Mouse (Mus musculus) left cerebral cortex, postnatal 10 days (tissue): ENCODE data around the gene Ubash3a. TPM values are rescaled to one million over a fixed set of nuclear protein-coding genes. Genes with fewer than 3 reads are reported as not detected.

Source experiments
- DNase-seq, 2 experiments: peaks; one replicate each; pipeline ENCODE4 v3.0.0; 2021 to 2022; ENCODE audit warnings: low spot score in 2 of 2, mixed read lengths in 1 of 2; ENCODE audit errors: extremely low spot score in 1 of 2
- intact Hi-C: fragments of 180-260 bp; cut with DNase I; formaldehyde crosslinking; loops from one replicate; pipeline ENCODE4 v1.15.1; 2025
- total RNA-seq, 2 experiments: library from RNA; stranded (reverse); gene quantifications; 2 replicates each; pipeline ENCODE4 v1.2.3; 2021

Ubash3a gene
- total RNA-seq, 2 experiments from 2014 or later = not detected

DNA sequence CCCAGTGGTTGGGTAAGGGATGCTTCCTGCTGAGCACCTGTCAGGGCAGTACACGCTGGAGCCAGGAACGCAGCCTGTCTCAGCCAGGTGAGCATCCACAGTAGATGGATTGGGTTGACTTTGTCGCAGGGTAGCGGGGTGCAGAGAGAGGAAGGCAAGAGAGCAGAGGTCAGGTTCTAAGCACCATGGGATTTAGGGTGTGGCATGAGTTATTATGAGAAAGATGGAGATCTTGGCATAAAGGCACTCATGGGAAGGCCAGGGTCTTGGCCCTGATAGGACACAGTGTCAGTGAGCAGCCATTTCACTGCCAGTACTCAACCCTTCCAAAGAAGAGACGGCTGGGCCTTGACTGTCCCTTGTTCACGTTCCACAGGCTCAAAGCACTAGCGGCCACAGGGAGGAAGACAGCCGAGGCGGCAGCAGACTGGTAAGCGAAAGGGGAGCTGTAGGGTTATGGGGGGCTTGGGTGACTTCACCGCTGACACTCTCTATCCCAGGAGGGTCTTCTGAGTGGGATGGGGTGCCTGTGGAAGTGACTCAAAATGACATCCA, 1.8 kb downstream of the Ubash3a start:
- intact Hi-C loops = no loop called here
- no peak for DNase-seq

- no peak for DNase-seq
- intact Hi-C loops = no loop called here
These were observed 2.6 kb downstream of the Ubash3a start for GRCm38 (mm10) chr17:31210299-31210698.

DNA sequence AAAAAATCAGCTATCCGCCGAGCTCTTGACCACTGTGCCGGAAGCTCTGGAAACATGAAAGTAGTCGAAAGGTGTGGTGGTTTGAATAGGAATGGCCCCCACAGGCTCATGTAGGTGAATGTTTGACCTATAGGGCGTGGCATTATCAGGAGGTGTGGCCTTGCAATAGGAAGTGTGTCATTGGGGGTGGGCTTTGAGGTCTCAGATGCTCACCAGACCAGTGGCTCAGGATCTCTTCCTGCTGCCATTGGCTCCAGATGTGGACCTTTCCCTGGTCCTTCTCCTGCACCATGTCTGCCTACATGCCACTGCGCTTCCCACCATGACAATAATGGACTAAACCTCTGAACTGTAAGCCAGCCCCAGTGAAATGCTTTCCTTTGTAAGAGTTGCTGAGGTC, 4.2 kb downstream of the Ubash3a start:
- no peak for DNase-seq
- intact Hi-C loops = no loop called here

GRCm38 (mm10) chr17:31216068-31216955, 8.6 kb downstream of the Ubash3a start:
- intact Hi-C loops = no loop called here
- DNase-seq = no peak

DNA sequence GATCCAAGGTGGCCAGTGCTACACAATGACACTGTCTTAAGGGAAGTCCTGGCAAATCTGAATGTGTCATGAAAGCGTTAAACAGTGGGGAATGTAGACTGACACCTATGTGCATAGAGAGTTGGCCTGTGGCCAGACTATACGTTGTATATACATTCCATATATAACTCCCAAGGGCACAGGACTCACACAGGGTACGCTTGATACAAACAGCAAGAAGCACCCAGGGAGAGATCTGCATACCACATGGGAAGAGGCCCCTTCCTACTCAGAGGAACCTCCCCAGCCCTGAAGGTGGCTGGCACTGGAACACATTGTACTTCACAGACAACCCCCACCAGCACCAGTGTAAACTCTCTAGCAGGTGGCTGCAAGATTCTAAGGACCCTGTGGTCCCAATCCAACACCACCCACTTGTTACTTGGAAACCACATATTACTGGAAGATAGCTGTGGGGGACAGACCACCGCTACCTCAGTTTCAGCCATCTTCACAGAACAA, 15.2 kb downstream of the Ubash3a start:
- no peak for DNase-seq
- intact Hi-C loops = no loop called here

GRCm38 (mm10) chr17:31223835-31224234, 16.2 kb downstream of the Ubash3a start:
- DNase-seq = no peak
- intact Hi-C loops = no loop called here

DNA sequence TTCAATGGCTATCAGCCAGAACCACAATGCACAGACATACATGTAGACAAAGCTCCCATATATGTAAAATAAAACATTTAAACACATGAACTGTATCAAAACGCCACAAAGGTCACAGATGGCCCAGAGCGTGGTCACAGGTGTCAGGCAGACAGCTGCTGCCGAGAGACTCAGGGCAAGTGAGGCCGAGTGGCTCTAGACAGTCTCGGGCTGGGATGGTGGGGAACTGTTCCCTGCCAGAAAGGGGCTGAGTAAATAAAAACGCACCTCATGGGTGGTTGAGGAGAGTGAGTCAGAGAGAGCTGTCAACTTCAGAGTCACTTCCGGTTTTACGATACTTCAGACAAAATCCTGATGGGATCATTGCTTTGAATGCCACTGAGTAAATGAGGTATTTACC, 16.9 kb downstream of the Ubash3a start:
- DNase-seq = no peak
- intact Hi-C loops = no loop called here

DNA sequence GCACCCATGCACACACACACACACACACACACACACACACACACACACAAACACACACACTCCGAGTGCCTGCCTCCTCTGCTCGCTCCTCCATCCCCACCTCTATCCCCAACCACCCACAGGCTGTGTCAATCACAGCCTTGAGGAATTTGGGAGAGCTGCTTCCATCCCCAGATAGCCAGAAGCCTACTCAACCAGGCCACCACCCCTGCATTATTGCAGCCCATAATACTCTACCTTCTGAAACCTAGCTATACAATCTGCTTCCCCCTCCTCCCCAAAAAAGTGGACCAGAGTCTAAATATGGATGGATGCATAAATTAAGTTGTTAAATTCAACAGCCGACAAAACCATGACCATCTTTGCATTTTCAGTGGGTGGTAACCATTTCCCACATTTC, 18.7 kb downstream of the Ubash3a start:
- intact Hi-C loops = no loop called here
- no peak for DNase-seq

DNA sequence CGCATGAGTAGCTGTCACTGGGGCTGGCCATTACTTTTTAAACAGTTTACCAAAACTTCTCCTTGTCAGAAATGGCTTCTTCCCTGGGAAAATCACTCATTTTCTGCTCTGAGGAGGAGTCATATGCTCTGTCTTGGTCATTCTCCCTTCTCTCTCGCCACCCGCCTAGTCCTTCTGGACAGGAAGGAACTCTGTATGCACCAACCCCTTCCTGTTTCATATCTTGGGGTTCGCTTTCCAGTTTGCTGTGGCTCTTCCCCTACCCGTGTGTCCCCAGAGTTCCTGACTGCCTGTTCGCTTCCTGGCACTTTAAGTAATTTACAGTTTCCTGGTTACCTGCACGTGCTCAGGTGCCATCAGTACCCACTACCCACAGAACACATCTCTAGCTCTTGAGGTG, 19.3 kb downstream of the Ubash3a start:
- DNase-seq = no peak
- intact Hi-C loops = no loop called here

GRCm38 (mm10) chr17:31231780-31232179, 24.1 kb downstream of the Ubash3a start:
- intact Hi-C loops = no loop called here
- DNase-seq = no peak

- intact Hi-C loops = no loop called here
- no peak for DNase-seq
These were observed 24.8 kb downstream of the Ubash3a start for GRCm38 (mm10) chr17:31232251-31233010.

DNA sequence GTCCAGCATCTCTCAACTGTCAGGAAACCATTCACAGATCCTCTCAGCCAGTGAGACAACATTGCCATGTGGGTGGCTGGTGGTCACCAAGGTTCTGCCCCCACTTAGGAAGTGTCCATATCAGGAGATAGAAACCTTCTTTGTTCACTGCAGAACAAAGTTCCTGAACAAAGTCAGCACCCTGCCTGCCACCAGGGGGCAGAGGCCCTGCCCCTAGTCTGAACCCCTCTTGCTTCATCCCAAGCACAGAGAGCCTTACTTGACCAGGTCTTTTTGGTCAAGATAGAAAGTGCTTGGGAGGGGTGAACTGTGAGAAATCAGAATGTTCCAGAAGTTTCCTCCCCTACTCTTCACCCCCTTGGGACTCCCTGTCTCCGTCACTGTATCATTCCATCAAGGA, 28.2 kb downstream of the Ubash3a start:
- DNase-seq = no peak
- intact Hi-C loops = loop anchor here (5.0 kb wide), 1 partner anchor 74 kb away; no protein-coding TSS in a partner anchor

GRCm38 (mm10) chr17:31238234-31239020, 30.8 kb downstream of the Ubash3a start:
- intact Hi-C loops = loop anchor here (5.0 kb wide), 1 partner anchor 76 kb away; no protein-coding TSS in a partner anchor
- no peak for DNase-seq

DNA sequence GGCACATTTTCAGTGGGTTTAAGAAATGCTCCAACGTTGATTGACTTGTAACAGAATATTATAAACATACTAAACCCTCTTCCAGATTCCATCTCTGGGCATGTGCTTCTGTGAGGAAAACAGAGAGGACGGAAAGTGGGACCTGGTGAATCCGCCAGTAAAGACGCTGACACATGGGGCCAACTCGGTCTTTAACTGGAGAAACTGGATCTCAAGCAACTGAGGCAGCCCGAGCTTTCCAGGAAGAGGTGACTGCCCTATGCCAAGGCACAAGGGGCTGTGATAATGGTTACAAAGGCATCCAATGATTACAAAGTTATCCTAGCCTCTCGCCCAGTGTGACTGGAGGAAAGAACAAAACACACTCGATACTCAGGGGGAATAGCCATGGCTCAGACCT, 33.5 kb downstream of the Ubash3a start:
- intact Hi-C loops = no loop called here
- no peak for DNase-seq

DNA sequence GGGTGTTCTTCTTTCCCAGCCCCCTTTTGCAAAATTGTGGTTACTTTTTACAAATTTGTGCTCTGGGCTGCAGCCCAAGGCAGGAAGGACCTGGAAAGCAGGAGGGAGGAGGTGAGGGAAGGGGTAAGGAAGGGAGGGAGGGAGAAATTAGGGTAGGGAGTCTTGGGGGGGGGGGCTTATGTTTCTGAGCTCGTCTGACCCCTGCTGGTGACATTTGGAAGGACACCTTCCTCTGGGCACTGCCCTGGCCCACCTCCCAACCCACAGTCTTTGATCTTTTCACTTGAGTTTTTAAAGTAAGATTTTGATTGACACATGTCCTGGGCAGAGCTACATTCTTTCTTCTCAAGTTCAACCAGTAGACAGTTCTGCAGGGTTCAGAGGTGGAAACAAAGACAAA, 35.1 kb downstream of the Ubash3a start:
- DNase-seq = no peak
- intact Hi-C loops = no loop called here

DNA sequence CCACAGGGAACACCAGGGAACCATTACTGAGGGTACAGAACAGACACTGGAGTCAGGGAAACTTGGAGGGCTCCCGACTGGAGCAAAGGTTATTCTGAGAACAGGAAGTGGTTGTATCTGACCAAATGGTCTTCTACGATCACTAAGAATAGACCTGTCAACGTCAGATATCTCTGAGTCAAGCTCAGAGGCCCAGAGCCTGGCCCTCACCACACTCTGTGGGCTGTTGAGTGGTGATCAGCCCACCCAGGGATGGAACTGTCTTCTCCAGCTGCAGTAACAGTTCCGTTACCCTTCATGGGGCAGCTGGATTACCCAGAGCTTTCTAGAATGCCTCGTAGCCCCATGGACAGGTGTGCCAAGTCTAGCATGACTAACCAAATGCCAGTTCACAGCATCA, 37.6 kb downstream of the Ubash3a start:
- intact Hi-C loops = no loop called here
- no peak for DNase-seq

DNA sequence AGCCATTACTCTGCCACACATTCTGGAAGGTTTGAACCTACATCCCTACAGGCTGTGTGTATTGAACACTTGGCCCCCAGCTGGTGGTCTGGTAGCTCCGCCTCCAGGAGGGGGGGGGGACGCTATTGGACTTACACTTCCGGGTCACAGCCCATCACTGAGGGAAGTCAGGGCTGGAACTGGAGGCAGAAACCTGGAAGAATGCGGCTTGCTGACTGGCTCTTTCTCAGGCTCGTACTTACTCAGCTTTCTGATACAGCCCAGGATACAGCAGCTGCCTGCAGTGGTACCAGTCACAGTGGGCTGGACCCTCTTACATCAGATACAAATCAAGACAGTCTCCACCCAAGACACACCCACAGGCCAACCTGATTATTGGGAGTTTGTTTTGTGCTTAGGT, 39.5 kb downstream of the Ubash3a start:
- intact Hi-C loops = no loop called here
- DNase-seq = no peak

- no peak for DNase-seq
- intact Hi-C loops = loop anchor here (1.0 kb wide), 1 partner anchor 55 kb away; no protein-coding TSS in a partner anchor
These were observed 46.3 kb downstream of the Ubash3a start for GRCm38 (mm10) chr17:31253951-31254350.

DNA sequence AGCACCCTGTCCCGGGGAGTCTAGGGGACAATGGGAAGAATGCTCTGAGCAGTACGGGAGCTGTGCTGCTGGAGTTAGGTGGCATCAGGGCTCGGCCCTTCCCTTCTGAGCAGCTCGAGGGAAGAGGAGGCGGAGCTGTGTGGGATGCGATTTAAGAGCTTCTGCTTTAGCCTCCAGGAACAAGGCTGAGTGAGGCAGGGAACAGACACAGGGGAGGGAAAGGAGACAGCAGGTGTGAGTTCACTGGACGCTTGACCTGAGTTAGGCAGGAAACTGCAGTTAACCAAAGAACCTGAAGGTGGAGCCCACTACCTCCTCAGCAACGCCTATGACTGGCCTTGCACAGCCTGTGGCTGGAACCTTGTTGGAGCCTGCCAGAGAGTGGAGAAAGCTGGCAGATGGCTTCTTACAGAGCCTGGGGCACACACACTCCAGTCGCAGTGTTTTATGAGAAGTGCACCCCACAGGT, 46.8 kb downstream of the Ubash3a start:
- intact Hi-C loops = loop anchor here (1.0 kb wide), 1 partner anchor 55 kb away; no protein-coding TSS in a partner anchor
- peak; percentile 77 to 83 for DNase-seq
